ENCODE assay signal across 8 mouse cellular contexts in genomic region chr13:108214081-108214484, GRCm38 (mm10). TPM values are rescaled to one million over a fixed set of nuclear protein-coding genes. Genes with fewer than 3 reads are reported as not detected.
DNase-seq lines count a peak whose midpoint lies in the region; ATAC-seq and TF ChIP-seq lines count a peak whose summit lies in the region.

Gene Elovl7 (plus strand): TSS chr13:108214404.

- peak within 1 kb of the TSS; percentile 100 for H3K4me2 ChIP-seq in heart, embryonic 15.5 days
- H3K4me2 ChIP-seq in liver, embryonic 13.5 days, result peak within 1 kb of the TSS; percentile 92
- peak within 1 kb of the TSS; percentile 99 for H3K4me2 ChIP-seq in stomach, postnatal 0 days (replicated peaks; ENCODE audit: low read depth)

- H3K27ac ChIP-seq in embryonic fibroblast, embryonic 13.5 days (ENCODE audit: insufficient read depth, low read length), result no peak within 1 kb of the TSS
- no peak within 1 kb of the TSS for H3K27ac ChIP-seq in heart, embryonic 15.5 days
- no peak within 1 kb of the TSS for H3K27ac ChIP-seq in liver, embryonic 13.5 days
- peak within 1 kb of the TSS; percentile 88 for H3K27ac ChIP-seq in stomach, postnatal 0 days (replicated peaks)

- no peak for TF ChIP-seq POLR2A in embryonic fibroblast, embryonic 13.5 days (IDR thresholded peaks at IDR 0.05; ENCODE audit: low read depth, low read length)

- DNase-seq in CD4-positive helper T cell, adult 2 months (ENCODE audit: low read depth, low spot score), result peak; percentile 91
- peak; percentile 93 for DNase-seq in brain, adult 2 months (ENCODE audit: low read depth, low spot score)
- peak; percentile 93 for DNase-seq in kidney, postnatal 14 days
- DNase-seq in liver, embryonic 13.5 days, result peak; percentile 61
- peak; percentile 57 to 69 for DNase-seq in natural killer cell, adult 2 months (ENCODE audit: low spot score in 2 of 2)
- peak; percentile 97 for DNase-seq in stomach, postnatal 0 days (ENCODE audit: low spot score)

- peak; percentile 86 for ATAC-seq in heart, embryonic 15.5 days (replicated peaks; ENCODE audit: insufficient number of reproducible peaks, insufficient read depth, low FRiP score, low read depth)
- ATAC-seq in liver, embryonic 13.5 days (ENCODE audit: low read depth), result peak; percentile 94
- peak; percentile 97 for ATAC-seq in stomach, postnatal 0 days (ENCODE audit: low FRiP score, low TSS enrichment)

- WGBS in heart, embryonic 15.5 days, result under 1% methylated on average over 38 of the region's 40 CpGs
- WGBS in liver, embryonic 13.5 days (ENCODE audit: insufficient replicate concordance), result under 1% methylated on average over 27 of the region's 40 CpGs
- 0% methylated on average over 21 of the region's 40 CpGs for WGBS in stomach, postnatal 0 days

- H3K9ac ChIP-seq in heart, embryonic 15.5 days, result peak within 1 kb of the TSS; percentile 64
- H3K9ac ChIP-seq in liver, embryonic 13.5 days, result peak within 1 kb of the TSS; percentile 67
- H3K9ac ChIP-seq in stomach, postnatal 0 days (ENCODE audit: low read length), result peak within 1 kb of the TSS; percentile 78

- H3K36me3 ChIP-seq in heart, embryonic 15.5 days, result no peaks in the 10 kb centered on the region
- H3K36me3 ChIP-seq in liver, embryonic 13.5 days, result no peaks in the 10 kb centered on the region
- no peaks in the 10 kb centered on the region for H3K36me3 ChIP-seq in stomach, postnatal 0 days (ENCODE audit: control insufficient read depth, insufficient read depth, low read length)

- H3K27me3 ChIP-seq in heart, embryonic 15.5 days, result peaks cover 60% of the 10 kb centered on the region
- H3K27me3 ChIP-seq in liver, embryonic 13.5 days, result peaks cover 44% of the 10 kb centered on the region
- no peaks in the 10 kb centered on the region for H3K27me3 ChIP-seq in stomach, postnatal 0 days (ENCODE audit: control insufficient read depth, insufficient read depth, low read length)

- peak within 1 kb of the TSS; percentile 69 for H3K4me3 ChIP-seq in embryonic fibroblast, embryonic 13.5 days (ENCODE audit: insufficient read depth, low read length)
- peak within 1 kb of the TSS; percentile 73 for H3K4me3 ChIP-seq in heart, embryonic 15.5 days
- peak within 1 kb of the TSS; percentile 67 for H3K4me3 ChIP-seq in liver, embryonic 13.5 days (replicated peaks)
- H3K4me3 ChIP-seq in stomach, postnatal 0 days (ENCODE audit: low read depth, low read length), result peak within 1 kb of the TSS; percentile 78

- no peaks in the 10 kb centered on the region for H3K4me1 ChIP-seq in embryonic fibroblast, embryonic 13.5 days (ENCODE audit: control insufficient read depth, insufficient read depth, low read length)
- H3K4me1 ChIP-seq in heart, embryonic 15.5 days (replicated peaks), result peaks cover 11% of the 10 kb centered on the region; the same call in 1 of the 2 replicates
- H3K4me1 ChIP-seq in liver, embryonic 13.5 days (replicated peaks), result peaks cover 28% of the 10 kb centered on the region
- H3K4me1 ChIP-seq in stomach, postnatal 0 days (replicated peaks; ENCODE audit: control insufficient read depth, insufficient read depth), result no peaks in the 10 kb centered on the region

- peak; percentile 10; the same call in 1 of the 2 replicates for TF ChIP-seq CTCF in embryonic fibroblast, embryonic 13.5 days (IDR thresholded peaks at IDR 0.05; ENCODE audit: borderline replicate concordance, insufficient read depth, low read length)
- peak; percentile 58; the same call in 1 of the 2 replicates for TF ChIP-seq CTCF in stomach, postnatal 0 days (IDR thresholded peaks at IDR 0.05; ENCODE audit: low read depth)

- H3K9me3 ChIP-seq in heart, embryonic 15.5 days (replicated peaks), result no peaks in the 10 kb centered on the region
- H3K9me3 ChIP-seq in liver, embryonic 13.5 days (replicated peaks), result no peaks in the 10 kb centered on the region
- H3K9me3 ChIP-seq in stomach, postnatal 0 days (ENCODE audit: control insufficient read depth, low read length), result no peaks in the 10 kb centered on the region

- TF ChIP-seq EP300 in stomach, postnatal 0 days (optimal IDR thresholded peaks at IDR 0.05), result no peak

RNA-seq across cellular contexts. Expression of gene Elovl7, which starts in this region (rescaled TPM):
- 1.2 and 1.5 TPM in 2 replicates for polyA plus RNA-seq in embryonic fibroblast, embryonic 13.5 days (2011; ENCODE audit: insufficient read length, low read depth, missing spikeins)
- polyA plus RNA-seq in heart, embryonic 15.5 days (2015; fragmentation: Nextera tagmentation; extraction: Ambion mirVana), result 2.8 and 3.7 TPM in 2 replicates
- polyA plus RNA-seq in liver, embryonic 13.5 days (2015; fragmentation: Nextera tagmentation; extraction: Ambion mirVana), result 2.0 and 2.3 TPM in 2 replicates
- 71.0 and 73.3 TPM in 2 replicates for polyA plus RNA-seq in stomach, postnatal 0 days (2015; fragmentation: Nextera tagmentation; extraction: Ambion mirVana)

Comparison
In these comparisons a context has a peak if more than half of its experiments do, and no peak if none do; other contexts are left out.
1. RNA of gene Elovl7 (polyA plus RNA-seq): 71.0 to 73.3 TPM in stomach, postnatal 0 days; 2.8 to 3.7 TPM in heart, embryonic 15.5 days, 2.0 to 2.3 TPM in liver, embryonic 13.5 days and 1.2 to 1.5 TPM in embryonic fibroblast, embryonic 13.5 days; every median in the first group is over 10 times any median in the second.
2. Peak in every context shown above with its lines, with median percentiles within 50 percentile points of each other: DNase-seq, H3K4me3 ChIP-seq, ATAC-seq, H3K4me2 ChIP-seq and H3K9ac ChIP-seq.